Mouse (Mus musculus) thymus, postnatal 14 days (tissue): Measurements from ENCODE around the gene Pdss1.
A peak's percentile ranks its signal among the peaks of the same experiment; 100 is the strongest.

Experiments used
- DNase-seq: peaks from one replicate; pipeline ENCODE4 v3.0.0; 2021

Gene Pdss1

DNA sequence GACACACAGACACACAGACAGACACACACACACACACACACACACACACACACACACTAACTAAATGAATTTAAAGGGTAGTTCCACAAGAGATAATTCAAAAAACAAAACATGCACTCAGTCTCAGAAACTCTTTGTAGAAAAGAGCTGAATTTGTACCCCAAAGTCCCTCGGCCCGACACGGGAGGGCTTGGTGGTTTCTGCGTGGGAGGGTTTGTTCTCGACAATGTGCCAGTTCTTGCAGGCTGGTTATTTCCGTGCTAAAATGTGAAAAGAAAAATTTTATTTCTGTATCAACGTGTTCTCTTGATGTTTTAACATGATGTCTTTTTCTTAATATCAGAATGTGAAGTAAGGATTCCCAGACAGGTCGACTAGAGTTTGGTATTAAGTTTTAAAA is 66.9 kb downstream of the Pdss1 start:
- peak; percentile 18 for DNase-seq

DNA sequence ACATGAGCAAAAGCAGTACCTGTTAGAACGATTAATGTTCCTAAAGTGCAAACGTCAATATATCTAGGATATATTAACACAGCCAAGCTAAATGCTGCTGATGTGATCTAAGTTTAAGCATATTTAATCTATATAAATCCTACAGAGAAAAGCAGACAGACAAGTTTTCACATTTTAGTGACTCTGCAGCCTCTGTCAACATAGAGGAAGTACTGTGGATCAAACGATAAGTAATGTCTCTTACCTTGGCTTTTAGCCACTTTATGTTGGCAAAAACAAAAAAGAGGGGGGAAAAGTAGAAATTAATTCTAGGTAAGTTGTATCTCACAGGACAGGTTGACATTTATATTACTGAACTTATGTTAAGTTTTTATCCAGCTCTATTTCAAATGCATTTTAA is 67.6 kb downstream of the Pdss1 start:
- DNase-seq, result no peak

DNA sequence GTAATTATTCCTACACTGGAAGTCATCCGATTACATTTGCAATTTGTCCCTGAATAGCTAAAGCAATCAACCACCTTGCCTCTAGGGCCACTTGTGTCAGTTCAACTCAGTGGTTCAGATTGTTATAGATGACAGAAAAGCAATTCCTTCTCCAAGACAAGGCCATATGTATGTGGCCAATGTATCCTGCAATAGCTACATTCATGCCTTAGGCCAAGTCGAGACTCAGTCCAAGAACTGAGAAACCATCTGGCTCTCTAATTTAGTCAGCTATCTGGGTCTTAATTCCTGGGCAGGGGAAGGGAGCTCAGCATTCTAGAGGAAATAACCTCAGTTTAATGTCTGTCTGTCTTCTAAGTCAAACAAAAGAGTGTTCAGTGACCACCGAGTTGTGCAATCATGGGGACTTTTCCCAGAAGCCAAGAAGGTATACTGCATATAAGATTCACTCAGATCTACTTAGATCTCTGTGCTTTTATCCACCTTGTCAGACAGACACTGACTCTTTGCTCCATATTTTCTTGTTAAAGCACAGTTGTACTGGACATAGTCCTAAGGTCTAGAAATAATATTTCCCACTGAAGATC is 82.2 kb downstream of the Pdss1 start:
- no peak for DNase-seq

DNA sequence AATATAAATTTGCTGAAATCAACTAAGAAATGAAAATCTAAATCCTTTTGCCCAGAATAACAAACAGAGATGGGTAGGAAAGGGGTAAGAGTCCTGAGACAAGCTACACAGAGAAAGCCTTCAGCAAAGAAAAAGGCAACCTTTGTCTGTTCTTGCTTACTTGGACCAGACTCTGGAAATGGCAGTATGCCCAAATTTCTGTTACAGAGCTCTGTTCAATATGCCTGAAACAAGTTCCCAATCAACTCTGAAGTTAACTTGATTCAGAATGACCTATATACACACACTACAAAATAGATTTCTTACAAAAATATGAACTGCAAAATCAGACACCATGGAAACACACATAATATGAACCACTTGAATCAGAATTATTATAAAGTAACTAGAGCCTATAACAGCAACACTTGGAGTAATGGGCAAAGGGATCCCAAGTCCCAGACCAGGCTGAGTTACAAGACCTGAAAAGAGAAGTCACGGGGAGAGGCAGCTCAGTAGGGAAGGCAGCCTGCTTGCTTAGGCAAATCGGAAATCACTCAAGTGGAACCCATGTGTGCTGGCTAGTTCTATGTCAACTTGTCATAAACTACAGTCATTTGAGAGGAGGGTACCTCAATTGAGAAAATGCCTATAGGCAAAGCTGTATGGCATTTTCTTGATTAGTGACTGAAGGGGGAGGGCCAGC is 90.8 kb downstream of the Pdss1 start:
- DNase-seq, result no peak
